Mouse (Mus musculus) left cerebral cortex, postnatal 25 days (tissue): ENCODE measurements at regions not wholly inside any gene's neighbourhood (a gene's known extent, or its start where the extent isn't known, plus 50 kb on each side); places are given as distances from the start of the nearest gene placed in this dataset.
"Not testable (repeated sequence)": the region's sequence is repeated elsewhere in the genome, so short reads cannot be mapped to it uniquely, and the experiment has no call there.

Experiments
- DNase-seq, 2 experiments: peaks; one replicate each; pipeline ENCODE4 v3.0.0; 2022; ENCODE audit warnings: low spot score in 2 of 2, mixed read lengths in 1 of 2
- intact Hi-C: fragments of 180-260 bp; cut with DNase I; formaldehyde crosslinking; loops from one replicate; pipeline ENCODE4 v1.15.1; 2025

DNA sequence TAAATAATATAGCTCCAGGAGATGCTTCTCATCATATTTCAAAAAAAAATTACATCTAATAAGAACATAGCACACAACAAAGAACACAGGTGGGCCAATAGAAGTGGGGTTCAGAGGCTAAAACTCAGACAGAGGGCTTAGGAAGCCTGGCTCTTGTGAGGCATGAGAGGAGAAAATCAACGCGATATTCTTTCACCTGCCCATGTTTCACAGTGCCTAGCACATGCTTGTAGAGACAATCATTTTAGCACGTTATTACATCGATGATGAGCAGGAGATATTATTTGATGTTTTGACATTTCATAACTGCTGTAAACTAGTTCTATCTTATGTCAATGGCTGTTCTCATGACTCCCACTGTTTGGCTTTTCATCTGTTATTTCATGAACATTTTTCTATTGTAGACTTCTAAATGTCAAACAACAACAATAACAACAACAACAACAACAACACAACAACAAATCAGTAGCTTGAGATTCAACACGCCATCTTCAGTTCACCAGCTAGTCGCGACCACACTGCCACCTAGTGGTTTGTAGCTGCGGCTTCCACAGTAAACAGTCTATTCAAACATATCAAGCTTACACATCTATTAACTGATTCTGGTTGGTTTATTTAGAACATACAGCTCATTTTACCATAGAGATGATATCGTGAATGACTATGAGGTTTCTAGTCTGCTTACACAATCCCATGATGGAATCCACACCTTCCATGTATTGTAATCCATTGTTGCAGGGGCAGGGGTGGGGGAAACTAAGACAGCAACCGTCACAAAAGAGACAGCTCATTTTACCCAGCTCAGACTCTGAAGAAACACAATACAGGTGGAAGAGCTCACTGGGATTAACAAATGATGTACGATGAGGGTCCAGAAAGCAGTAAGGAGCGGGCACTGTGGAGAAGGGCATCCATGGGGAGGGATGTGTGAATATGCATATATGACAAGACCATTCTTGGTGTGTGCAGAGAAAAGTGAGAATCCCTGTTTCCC lies 60.5 kb upstream of the Tmem200a start:
- DNase-seq = peak; percentile 59 to 62
- intact Hi-C loops = loop anchor here (2.0 to 10.0 kb wide), 4 partner anchors 459 to 867 kb away; partner anchors contain the start of gene Smlr1

- no peak for DNase-seq
- intact Hi-C loops = no loop called here
These were observed 73.7 kb upstream of the Tmem200a start for GRCm38 (mm10) chr10:26152586-26152985.

- intact Hi-C loops = no loop called here
- no peak for DNase-seq
These were observed 70.7 kb upstream of the Samd3 start for GRCm38 (mm10) chr10:26158786-26159185.

- DNase-seq = not testable (repeated sequence)
- intact Hi-C loops = loop anchor here (5.0 kb wide), 1 partner anchor 81 kb away; no protein-coding TSS in a partner anchor
These were observed 68.4 kb upstream of the Samd3 start for GRCm38 (mm10) chr10:26161139-26161538.

DNA sequence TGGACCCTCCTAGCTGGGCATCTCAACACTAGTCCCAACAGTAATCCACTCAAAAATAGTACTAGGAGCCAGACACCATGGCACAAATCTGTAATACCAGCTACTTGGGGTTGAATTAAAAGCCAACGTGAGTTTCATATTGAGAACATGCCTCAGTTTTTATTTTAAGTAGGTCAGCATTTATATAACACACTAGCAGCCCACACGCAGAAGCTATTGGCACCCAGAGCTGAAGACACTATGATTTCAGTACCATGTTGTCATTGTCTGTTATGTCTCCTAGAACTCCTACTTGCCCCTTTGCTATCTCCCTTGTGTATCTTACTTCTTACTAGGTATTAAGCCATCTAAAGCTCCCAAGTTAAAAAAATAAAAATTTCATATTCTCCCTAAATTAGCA lies 65.0 kb upstream of the Samd3 start:
- intact Hi-C loops = loop anchor here (5.0 kb wide), 1 partner anchor 78 kb away; no protein-coding TSS in a partner anchor
- DNase-seq = peak in 1 of 2 experiments; percentile 68

- DNase-seq = no peak
- intact Hi-C loops = no loop called here
These were observed 51.9 kb upstream of the Samd3 start for GRCm38 (mm10) chr10:26177591-26177990.

- intact Hi-C loops = no loop called here
- no peak for DNase-seq
These were observed 51.2 kb upstream of the Samd3 start for GRCm38 (mm10) chr10:26178356-26178755.
